Mouse (Mus musculus) G1E-ER4 (cell line): ENCODE measurements around the gene Klf3. TPM values are rescaled to one million over a fixed set of nuclear protein-coding genes. Genes with fewer than 3 reads are reported as not detected.

Experiments used
- GATA1 ChIP-seq: IDR thresholded peaks from one replicate; pipeline ENCODE4 v1.8.0; 2012; ENCODE audit warnings: low read length, inconsistent platforms
- polyA plus RNA-seq: library from polyadenylated mRNA; stranded (reverse); fragments of >175 nt; gene quantifications from 2 replicates; pipeline ENCODE4 v1.2.3, GENCODE M21; 2012

The Klf3 gene
- polyA plus RNA-seq: 353 and 380 TPM in 2 replicates

- TF ChIP-seq GATA1: no peak
These were observed at the start of gene Klf3 for GRCm38 (mm10) chr5:64802795-64803719. TSS of gene Klf3 (plus strand) at chr5:64803388.

GRCm38 (mm10) chr5:64762295-64762694 is 40.9 kb upstream of the Klf3 start:
- TF ChIP-seq GATA1: no peak

GRCm38 (mm10) chr5:64764452-64764851 is 38.7 kb upstream of the Klf3 start:
- no peak for TF ChIP-seq GATA1

- TF ChIP-seq GATA1: no peak
These were observed 37.4 kb upstream of the Klf3 start for GRCm38 (mm10) chr5:64765765-64766164.

GRCm38 (mm10) chr5:64766626-64767025 is 36.6 kb upstream of the Klf3 start:
- no peak for TF ChIP-seq GATA1

GRCm38 (mm10) chr5:64771619-64772018 is 31.6 kb upstream of the Klf3 start:
- TF ChIP-seq GATA1: no peak

GRCm38 (mm10) chr5:64778211-64778610 is 25.0 kb upstream of the Klf3 start:
- no peak for TF ChIP-seq GATA1

- no peak for TF ChIP-seq GATA1
These were observed 23.9 kb upstream of the Klf3 start for GRCm38 (mm10) chr5:64779285-64779684.

GRCm38 (mm10) chr5:64780778-64781177 is 22.4 kb upstream of the Klf3 start:
- TF ChIP-seq GATA1: no peak

GRCm38 (mm10) chr5:64788175-64788574 is 15.0 kb upstream of the Klf3 start:
- no peak for TF ChIP-seq GATA1

- no peak for TF ChIP-seq GATA1
These were observed 5.0 kb upstream of the Klf3 start for GRCm38 (mm10) chr5:64798209-64798608.

- no peak for TF ChIP-seq GATA1
These were observed 1.6 kb upstream of the Klf3 start for GRCm38 (mm10) chr5:64801545-64801944.

GRCm38 (mm10) chr5:64802143-64802542 is 1.0 kb upstream of the Klf3 start:
- no peak for TF ChIP-seq GATA1

GRCm38 (mm10) chr5:64803720-64804462 is 703 bp downstream of the Klf3 start:
- no peak for TF ChIP-seq GATA1

GRCm38 (mm10) chr5:64805131-64805872 is 2.1 kb downstream of the Klf3 start:
- TF ChIP-seq GATA1: no peak

- TF ChIP-seq GATA1: no peak
These were observed 2.8 kb downstream of the Klf3 start for GRCm38 (mm10) chr5:64805873-64806505.
